Mouse (Mus musculus) cortical plate, adult 2 months (tissue): ENCODE measurements around the gene Lnx2.

Experiments
- CTCF ChIP-seq: fragments of 200-500 bp; IDR thresholded peaks from 2 replicates; pipeline ENCODE4 v1.5.1; 2011; ENCODE audit warnings: mild to moderate bottlenecking, control low read depth, low read length; ENCODE audit not compliant: insufficient read depth; ENCODE audit errors: extremely low read depth
- POLR2A ChIP-seq: fragments of 200-500 bp; IDR thresholded peaks from 2 replicates; pipeline ENCODE4 v1.6.1; 2011; ENCODE audit warnings: mild to moderate bottlenecking, low read length, control low read depth; ENCODE audit not compliant: insufficient read depth; ENCODE audit errors: extremely low read depth

- TF ChIP-seq CTCF (no peak), POLR2A (no peak)
These were observed 59.8 kb downstream of the Lnx2 start for GRCm38 (mm10) chr5:147016622-147017021.
